Mouse (Mus musculus) layer of hippocampus, adult 2 months (tissue): ENCODE results near the gene Nrp2. TPM values are rescaled to one million over a fixed set of nuclear protein-coding genes. Genes with fewer than 3 reads are reported as not detected.

Source experiments
- DNase-seq, 2 experiments: peaks; one replicate each; pipeline ENCODE4 v3.0.0; 2022; ENCODE audit warnings: low spot score in 2 of 2
- H3K27ac ChIP-seq: fragments of 200-600 bp; 2 replicates; pipeline ENCODE4 v1.8.1; 2022
- H3K4me3 ChIP-seq: fragments of 200-600 bp; 2 replicates; pipeline ENCODE4 v1.8.1; 2022; ENCODE audit warnings: mild to moderate bottlenecking
- CTCF ChIP-seq: fragments of 200-600 bp; conservative IDR thresholded peaks from 2 replicates; pipeline ENCODE4 v1.8.1; 2022; ENCODE audit warnings: antibody characterized with exemption, mild to moderate bottlenecking, moderate library complexity
- total RNA-seq, 2 experiments: library from RNA; stranded (reverse); gene quantifications; 2 replicates each; pipeline ENCODE4 v1.2.3; 2021

Gene Nrp2
- total RNA-seq, 2 experiments from 2014 or later: 60.3 to 63.7 TPM

- Histone ChIP-seq H3K27ac (no peak overlapping the region), H3K4me3 (no peak overlapping the region)
- no peak for TF ChIP-seq CTCF
- DNase-seq: peak in 1 of 2 experiments; percentile 4
These were observed 11.9 kb upstream of the Nrp2 start for GRCm38 (mm10) chr1:62691175-62691574.

DNA sequence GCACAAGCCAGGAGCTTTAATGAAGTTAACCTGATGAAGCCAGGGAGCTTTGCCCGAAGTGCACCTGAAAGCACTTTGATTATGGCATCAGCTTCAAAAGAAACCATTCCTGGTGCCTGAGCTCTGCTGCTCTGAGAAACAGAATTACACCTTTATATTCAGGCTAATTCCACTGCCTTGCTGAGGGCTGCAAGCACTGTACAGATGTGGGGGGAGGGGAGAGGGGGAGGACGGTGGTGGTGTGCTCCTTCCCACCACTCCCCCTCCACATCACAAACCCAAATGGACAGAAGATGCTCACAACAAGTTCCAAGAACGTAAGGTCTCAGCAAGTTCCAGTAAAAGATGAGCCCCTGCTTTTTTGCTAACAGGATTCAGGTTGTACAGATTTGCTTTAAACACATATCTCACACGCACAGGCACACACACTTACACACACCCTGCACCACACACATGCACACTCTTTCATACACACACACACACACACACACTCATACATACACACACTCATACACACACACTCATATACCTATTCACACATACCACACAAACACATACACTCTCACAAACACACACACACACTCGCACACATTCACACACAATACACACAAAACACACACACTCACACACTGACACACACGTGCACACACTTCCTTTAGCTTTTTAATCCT, 6.6 kb upstream of the Nrp2 start:
- DNase-seq: no peak
- TF ChIP-seq CTCF: no peak
- Histone ChIP-seq H3K27ac (no peak overlapping the region), H3K4me3 (no peak overlapping the region)

GRCm38 (mm10) chr1:62696983-62697341, 6.1 kb upstream of the Nrp2 start:
- peak; percentile 62 to 71 for DNase-seq
- Histone ChIP-seq H3K4me3 (no peak overlapping the region), H3K27ac (no peak overlapping the region)
- peak; percentile 93 for TF ChIP-seq CTCF

- H3K27ac ChIP-seq: no peak overlapping the region
- no peak for DNase-seq
- no peak overlapping the region for H3K4me3 ChIP-seq
- no peak; the same call in 1 of the 2 replicates for TF ChIP-seq CTCF
These were observed 5.7 kb upstream of the Nrp2 start for GRCm38 (mm10) chr1:62697353-62697752.

DNA sequence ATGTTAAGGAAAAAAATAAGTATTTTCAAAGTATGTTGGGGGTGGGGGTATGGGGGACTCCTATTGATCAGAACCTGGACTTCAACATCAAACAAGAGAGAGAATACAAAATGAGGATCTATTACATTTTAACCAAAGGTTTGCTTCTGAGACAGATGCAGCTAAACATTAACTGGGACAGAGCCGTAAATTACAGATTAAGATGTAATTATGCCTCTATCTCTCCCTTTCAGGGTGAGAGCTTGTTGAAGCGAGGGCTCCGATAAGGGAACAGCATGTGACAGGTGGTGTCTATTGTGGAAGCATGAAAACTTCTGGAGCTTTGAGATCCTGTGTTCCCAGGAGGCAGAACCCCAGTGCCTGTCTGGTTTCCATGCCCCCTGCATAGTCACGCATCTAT, 3.3 kb upstream of the Nrp2 start:
- no peak overlapping the region for H3K27ac ChIP-seq
- TF ChIP-seq CTCF: no peak
- DNase-seq: no peak
- H3K4me3 ChIP-seq: no peak overlapping the region

- peak; percentile 83 to 88 for DNase-seq
- Histone ChIP-seq H3K27ac (no peak overlapping the region), H3K4me3 (no peak overlapping the region)
- TF ChIP-seq CTCF: peak; percentile 89
These were observed 1.8 kb upstream of the Nrp2 start for GRCm38 (mm10) chr1:62701065-62701921.

DNA sequence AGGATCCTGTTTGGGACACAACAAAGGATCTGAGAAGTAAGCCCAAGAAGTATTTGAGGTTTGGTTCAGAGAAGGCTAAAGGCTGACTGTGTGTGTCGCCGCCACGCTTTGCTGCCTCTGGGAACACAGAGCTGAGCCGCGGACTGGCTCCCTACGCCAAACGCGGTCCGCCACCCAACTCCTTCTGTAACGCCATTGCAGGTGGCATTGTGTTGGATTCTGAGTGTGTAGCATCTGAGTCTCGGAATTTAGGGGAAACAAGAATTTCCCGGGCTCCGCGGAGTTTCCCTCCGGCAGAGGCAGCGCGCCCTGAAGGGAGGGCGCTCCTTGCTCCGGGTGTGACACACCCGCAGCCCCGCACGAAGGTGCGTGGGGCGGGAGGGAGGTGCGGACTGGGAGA, 342 bp upstream of the Nrp2 start:
- peak; percentile 18; the same call in 1 of the 2 replicates for TF ChIP-seq CTCF
- H3K4me3 ChIP-seq: peak overlapping the region; percentile 78
- peak in 1 of 2 experiments; percentile 23 for DNase-seq
- peak overlapping the region; percentile 96 for H3K27ac ChIP-seq

DNA sequence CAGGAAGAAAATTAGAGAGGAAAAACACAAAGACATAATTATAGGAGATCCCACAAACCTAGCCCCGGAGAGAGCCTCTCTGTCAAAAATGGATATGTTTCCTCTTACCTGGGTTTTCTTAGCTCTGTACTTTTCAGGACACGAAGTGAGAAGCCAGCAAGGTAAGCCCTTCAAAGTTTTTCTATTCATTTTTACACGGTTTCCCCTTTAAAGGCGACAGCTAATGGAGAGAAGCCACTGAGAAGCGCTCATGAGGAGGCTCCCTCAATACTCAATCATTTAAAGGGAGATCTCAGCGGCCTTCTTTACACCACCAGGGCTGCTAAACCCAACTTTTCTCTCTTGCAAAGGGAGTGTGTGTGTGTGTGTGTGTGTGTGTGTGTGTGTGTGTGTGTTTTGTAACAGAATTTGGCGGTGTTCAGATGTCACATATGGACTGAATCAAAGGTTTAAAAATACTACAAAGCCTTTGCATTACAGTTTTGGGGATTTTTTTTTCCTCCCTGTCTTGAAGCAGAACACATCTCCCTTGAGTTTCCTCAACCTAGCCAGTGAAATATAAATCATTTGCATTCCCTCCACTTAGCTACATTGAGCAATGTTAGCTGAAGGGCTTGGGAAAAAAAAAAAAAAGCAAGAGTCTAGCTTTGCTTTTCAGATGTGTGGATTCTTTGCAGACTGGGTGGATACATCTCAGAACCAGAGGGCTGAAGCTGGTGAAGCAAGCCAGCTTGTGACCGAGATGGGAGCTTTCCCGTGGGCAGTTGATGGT, 1.2 kb downstream of the Nrp2 start:
- TF ChIP-seq CTCF: no peak
- Histone ChIP-seq H3K4me3 (peak overlapping the region; percentile 78), H3K27ac (peak overlapping the region; percentile 96)
- no peak for DNase-seq

DNA sequence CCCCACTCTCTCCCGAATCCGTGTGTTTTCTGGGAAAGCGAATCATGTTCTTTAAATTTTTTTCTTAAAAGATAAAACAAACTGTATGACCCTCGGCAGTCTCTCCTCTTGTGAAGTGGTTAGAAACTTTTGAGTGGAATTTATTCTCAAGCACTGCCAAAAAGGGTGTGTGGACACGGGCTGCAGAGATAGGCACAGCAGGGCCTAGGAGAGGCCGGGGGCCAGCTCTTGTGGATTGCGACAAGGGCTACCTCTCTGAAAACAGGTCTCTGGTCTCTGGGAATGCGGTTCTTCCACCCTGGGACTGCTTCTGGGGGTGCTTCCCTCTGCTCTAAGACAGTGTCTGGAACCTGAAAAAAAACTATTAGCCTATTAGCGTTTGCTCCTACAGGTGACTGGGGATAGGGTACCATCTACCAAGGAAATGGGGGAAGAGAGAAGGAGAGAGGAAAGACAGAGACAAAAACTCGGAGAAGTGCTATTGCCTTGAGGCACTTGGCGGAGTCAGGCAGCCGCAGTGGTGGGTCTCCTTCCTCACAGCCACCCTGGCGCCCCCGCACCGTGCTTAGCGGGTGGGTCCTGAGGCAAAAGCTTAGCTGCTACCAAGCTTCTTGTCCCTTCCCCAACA, 1.9 kb downstream of the Nrp2 start:
- no peak for DNase-seq
- Histone ChIP-seq H3K27ac (peak overlapping the region; percentile 96), H3K4me3 (peak overlapping the region; percentile 78)
- no peak for TF ChIP-seq CTCF

- TF ChIP-seq CTCF: no peak
- DNase-seq: peak in 1 of 2 experiments; percentile 25
- peak overlapping the region; percentile 96 for H3K27ac ChIP-seq
- peak overlapping the region; percentile 78 for H3K4me3 ChIP-seq
These were observed 2.5 kb downstream of the Nrp2 start for GRCm38 (mm10) chr1:62705517-62705981.

DNA sequence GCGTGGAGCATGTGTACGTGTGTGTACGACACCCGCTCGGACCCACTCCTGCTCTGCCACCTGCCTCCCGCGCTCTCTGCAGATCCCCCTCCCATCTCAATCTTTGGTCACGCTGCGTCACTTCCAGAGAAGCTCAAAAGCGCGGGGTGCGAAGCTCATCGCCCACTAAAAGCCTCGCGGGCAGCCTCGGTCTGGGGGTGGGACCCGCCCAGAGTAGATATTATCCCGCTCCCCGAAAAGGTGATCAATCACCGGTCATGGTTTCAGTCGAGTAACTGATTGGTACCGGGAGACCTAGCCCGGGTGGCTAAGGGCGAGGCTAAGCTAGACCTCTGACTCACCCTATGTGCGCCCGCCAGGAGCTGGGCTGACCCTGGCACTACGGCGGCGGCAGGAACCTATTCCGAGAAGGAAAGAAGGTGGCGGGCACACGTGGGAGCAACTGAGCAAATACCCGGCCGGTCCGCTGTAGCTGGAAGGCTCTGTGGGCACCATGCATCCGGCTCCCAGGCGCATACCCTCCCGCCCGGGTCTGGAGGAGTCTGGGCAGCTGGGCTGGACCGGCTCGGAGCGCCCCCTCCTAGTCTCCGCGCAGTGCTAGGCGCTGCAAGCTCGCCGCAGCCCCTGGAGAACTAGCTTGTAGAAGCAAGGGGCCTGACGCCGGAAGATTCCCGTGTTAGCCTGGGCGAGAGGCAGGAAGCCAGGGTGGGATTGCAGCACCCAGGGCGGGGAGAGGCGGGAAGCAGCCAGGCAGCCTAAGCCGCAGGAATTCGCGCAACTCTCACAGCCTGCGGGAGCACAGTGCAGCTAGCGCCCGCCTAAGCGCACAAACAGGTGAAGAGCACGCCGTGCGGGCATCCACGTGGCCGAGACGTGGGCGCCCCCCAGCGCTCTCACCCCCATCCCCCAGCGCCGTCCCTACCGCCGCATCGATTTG, 3.3 kb downstream of the Nrp2 start:
- DNase-seq: peak; percentile 61 to 69
- no peak for TF ChIP-seq CTCF
- H3K4me3 ChIP-seq: peak overlapping the region; percentile 78
- peak overlapping the region; percentile 96 for H3K27ac ChIP-seq
